Mouse (Mus musculus): ENCODE measurements at regions not wholly inside any gene's neighbourhood (a gene's known extent, or its start where the extent isn't known, plus 50 kb on each side); places are given as distances from the start of the nearest gene placed in this dataset.

- TF ChIP-seq CTCF (IDR thresholded peaks at IDR 0.05; ENCODE audit: low read depth) (no peak), EP300 (IDR thresholded peaks at IDR 0.05; ENCODE audit: low read depth) (no peak)
Measured at GRCm38 (mm10) chr14:64588561-64588960, 484.5 kb downstream of the Prss52 start.
